Mouse (Mus musculus): ENCODE data around the gene Tmco4. TPM values are rescaled to one million over a fixed set of nuclear protein-coding genes. Genes with fewer than 3 reads are reported as not detected.

Tmco4 gene
- polyA plus RNA-seq, 1 experiment from 2014 or later = 3.7 TPM

DNA sequence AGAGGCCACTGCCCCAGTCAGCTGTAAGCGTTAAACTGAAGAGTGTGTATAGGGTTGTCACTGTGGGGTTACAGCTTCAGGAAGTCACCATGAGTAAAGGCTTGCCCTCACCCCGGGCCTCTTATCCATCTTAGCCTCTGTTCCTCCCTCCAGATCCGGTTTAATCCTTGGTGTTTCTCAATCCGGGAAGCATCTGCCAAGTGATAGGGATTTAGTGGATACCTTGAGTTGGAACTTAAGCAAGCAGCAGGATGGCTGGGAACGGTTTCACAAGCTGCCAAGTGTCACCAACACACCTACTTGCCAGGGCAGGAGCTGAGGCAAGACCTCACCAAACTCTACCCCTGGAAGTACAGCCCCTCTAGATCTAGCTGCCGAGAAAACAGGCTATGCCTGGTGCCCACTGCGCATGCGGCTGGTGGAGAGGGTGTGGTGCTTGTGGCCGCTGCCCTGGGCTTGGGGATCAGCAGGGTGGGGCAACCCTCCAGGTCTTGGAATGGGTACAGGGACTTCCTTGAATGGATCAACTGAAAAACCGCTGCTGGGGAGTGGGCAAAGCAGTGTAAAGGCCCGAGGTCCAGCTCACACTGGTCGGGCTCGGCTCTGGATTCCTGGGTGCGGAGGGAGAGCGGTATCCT lies 117.7 kb downstream of the Tmco4 start:
- Histone ChIP-seq H3K9ac (peak overlapping the region; percentile 9; the same call in 1 of the 2 replicates), H3K27me3 (ENCODE audit: insufficient read depth, low read length) (peaks cover 9% of the 10 kb centered on the region; the same call in 1 of the 2 replicates), H3K9me3 (ENCODE audit: low read depth, low read length) (no peaks in the 10 kb centered on the region; the same call in 1 of the 2 replicates), H3K4me2 (peak overlapping the region; percentile 93; the same call in 1 of the 2 replicates), H3K27ac (ENCODE audit: low read depth) (no peak overlapping the region), H3K4me1 (ENCODE audit: insufficient read depth) (peaks cover 5% of the 10 kb centered on the region; the same call in 1 of the 2 replicates), H3K4me3 (ENCODE audit: low read depth, low read length) (peak overlapping the region; percentile 73; the same call in 1 of the 2 replicates), H3K36me3 (ENCODE audit: insufficient read depth) (no peaks in the 10 kb centered on the region)
- no peak for ATAC-seq (ENCODE audit: insufficient read depth)
- WGBS = 59% methylated on average over 15 of the region's 15 CpGs
- no peak for TF ChIP-seq CTCF (IDR thresholded peaks at IDR 0.05; ENCODE audit: low read depth)
- no peak for DNase-seq

GRCm38 (mm10) chr4:139091066-139091465 lies 118.4 kb downstream of the Tmco4 start:
- WGBS = 39% methylated on average over 7 of the region's 7 CpGs
- TF ChIP-seq CTCF (IDR thresholded peaks at IDR 0.05; ENCODE audit: low read depth) = no peak
- DNase-seq = no peak

GRCm38 (mm10) chr4:139091478-139092355 lies 119.0 kb downstream of the Tmco4 start:
- no peaks in the 10 kb centered on the region; the same call in 1 of the 2 replicates for H3K9me3 ChIP-seq (ENCODE audit: low read depth, low read length)
- peaks cover 5% of the 10 kb centered on the region; the same call in 1 of the 2 replicates for H3K4me1 ChIP-seq (ENCODE audit: insufficient read depth)
- H3K36me3 ChIP-seq (ENCODE audit: insufficient read depth) = no peaks in the 10 kb centered on the region
- H3K9ac ChIP-seq = peak overlapping the region; percentile 81
- H3K4me3 ChIP-seq (ENCODE audit: low read depth, low read length) = peak overlapping the region; percentile 73
- peaks cover 9% of the 10 kb centered on the region; the same call in 1 of the 2 replicates for H3K27me3 ChIP-seq (ENCODE audit: insufficient read depth, low read length)
- H3K27ac ChIP-seq (ENCODE audit: low read depth) = peak overlapping the region; percentile 2; the same call in 1 of the 2 replicates
- WGBS = 2% methylated on average over 28 of the region's 28 CpGs
- ATAC-seq (ENCODE audit: insufficient read depth) = peak; percentile 42; the same call in 1 of the 2 replicates
- peak overlapping the region; percentile 93 for H3K4me2 ChIP-seq
- TF ChIP-seq CTCF (IDR thresholded peaks at IDR 0.05; ENCODE audit: low read depth) = no peak
- peak; percentile 59 for DNase-seq

More at GRCm38 (mm10) chr4:139091066-139091465, 118.4 kb downstream of the Tmco4 start:
- peaks cover 5% of the 10 kb centered on the region; the same call in 1 of the 2 replicates for H3K4me1 ChIP-seq (ENCODE audit: insufficient read depth)
- peak overlapping the region; percentile 73 for H3K4me3 ChIP-seq (ENCODE audit: low read depth, low read length)
- peaks cover 9% of the 10 kb centered on the region; the same call in 1 of the 2 replicates for H3K27me3 ChIP-seq (ENCODE audit: insufficient read depth, low read length)
- H3K27ac ChIP-seq (ENCODE audit: low read depth) = peak overlapping the region; percentile 2; the same call in 1 of the 2 replicates
- H3K9me3 ChIP-seq (ENCODE audit: low read depth, low read length) = no peaks in the 10 kb centered on the region; the same call in 1 of the 2 replicates
- ATAC-seq (ENCODE audit: insufficient read depth) = no peak
- H3K9ac ChIP-seq = peak overlapping the region; percentile 81; the same call in 1 of the 2 replicates
- peak overlapping the region; percentile 93 for H3K4me2 ChIP-seq
- no peaks in the 10 kb centered on the region for H3K36me3 ChIP-seq (ENCODE audit: insufficient read depth)

DNA sequence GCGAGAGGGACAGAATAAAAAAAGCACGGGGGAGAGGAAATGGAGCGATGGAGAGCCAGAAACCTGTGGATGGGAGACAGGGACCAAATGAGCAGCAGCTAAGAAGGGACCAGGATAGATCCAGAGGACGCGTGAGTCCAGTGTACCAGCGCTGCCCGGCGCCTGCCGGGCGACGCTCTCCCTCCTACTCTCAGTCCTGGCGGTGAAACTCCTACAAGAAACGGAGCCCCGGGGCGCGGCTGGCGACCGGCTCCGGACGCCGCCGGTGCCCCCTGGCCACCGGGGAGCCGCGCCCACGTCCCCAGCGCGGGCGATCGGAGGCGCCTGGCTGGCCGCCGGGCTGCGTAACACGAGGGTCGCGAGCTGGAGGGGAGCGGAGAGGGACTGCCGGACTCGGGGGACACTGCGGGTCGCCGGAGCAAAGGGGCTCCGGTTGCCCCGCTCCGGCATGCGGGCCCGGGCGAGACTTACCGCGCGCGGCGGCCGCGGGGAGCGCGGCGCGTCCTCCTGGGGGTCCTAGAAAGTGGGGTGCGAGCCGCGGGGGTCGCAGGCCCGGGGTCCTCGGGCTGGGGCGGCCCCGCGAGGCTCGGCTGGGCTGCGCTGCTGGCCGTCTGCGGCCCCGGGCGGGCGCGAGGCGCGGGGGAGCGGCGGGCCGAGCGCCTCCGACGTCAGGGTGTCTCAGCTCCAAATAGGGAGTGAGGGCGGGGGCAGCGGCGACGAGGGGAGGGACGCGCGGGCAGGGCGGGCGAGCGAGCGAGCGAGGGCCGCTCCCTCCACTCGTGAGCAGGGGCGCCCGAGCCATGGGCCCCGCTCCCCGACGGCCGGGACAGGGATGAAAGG lies 119.9 kb downstream of the Tmco4 start, which contains the start of gene Nbl1:
Nbl1 (minus strand) TSS at position 638 of the 840 bp plus-strand sequence.
- Histone ChIP-seq H3K27me3 (ENCODE audit: insufficient read depth, low read length) (peaks cover 9% of the 10 kb centered on the region; the same call in 1 of the 2 replicates), H3K9me3 (ENCODE audit: low read depth, low read length) (no peaks in the 10 kb centered on the region; the same call in 1 of the 2 replicates), H3K36me3 (ENCODE audit: insufficient read depth) (no peaks in the 10 kb centered on the region), H3K4me3 (ENCODE audit: low read depth, low read length) (peak within 1 kb of the TSS; percentile 73), H3K27ac (ENCODE audit: low read depth) (peak within 1 kb of the TSS; percentile 46; the same call in 1 of the 2 replicates), H3K4me2 (peak within 1 kb of the TSS; percentile 93), H3K4me1 (ENCODE audit: insufficient read depth) (peaks cover 5% of the 10 kb centered on the region; the same call in 1 of the 2 replicates), H3K9ac (peak within 1 kb of the TSS; percentile 81)
- WGBS = under 1% methylated on average over 93 of the region's 105 CpGs
- ATAC-seq (ENCODE audit: insufficient read depth) (peak; percentile 65), DNase-seq (peak; percentile 77)
- no peak for TF ChIP-seq CTCF (IDR thresholded peaks at IDR 0.05; ENCODE audit: low read depth)

DNA sequence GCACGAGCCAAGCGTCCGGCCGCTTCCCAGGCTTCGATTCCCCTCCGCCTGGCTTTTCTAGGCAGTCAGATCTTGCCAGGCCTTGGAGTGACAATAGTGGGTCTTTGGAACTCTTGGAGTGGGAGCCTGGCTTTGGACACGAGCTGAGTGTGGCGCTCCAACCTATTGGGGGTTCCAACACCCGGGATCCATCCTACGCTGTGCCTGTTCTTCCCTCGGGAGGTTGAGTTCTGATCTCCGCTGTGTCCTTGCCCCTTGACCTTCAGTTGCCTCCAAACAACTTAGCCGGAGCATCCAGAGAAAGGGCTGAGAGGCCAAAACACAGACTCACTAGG lies 120.5 kb downstream of the Tmco4 start:
- H3K27me3 ChIP-seq (ENCODE audit: insufficient read depth, low read length) = peaks cover 9% of the 10 kb centered on the region; the same call in 1 of the 2 replicates
- peak overlapping the region; percentile 81 for H3K9ac ChIP-seq
- ATAC-seq (ENCODE audit: insufficient read depth) (0 out of 2 replicates have a peak, but pooled peaks have one; percentile 19), DNase-seq (no peak)
- peak overlapping the region; percentile 93 for H3K4me2 ChIP-seq
- TF ChIP-seq CTCF (IDR thresholded peaks at IDR 0.05; ENCODE audit: low read depth) = no peak
- WGBS = 22% methylated on average over 13 of the region's 13 CpGs
- H3K27ac ChIP-seq (ENCODE audit: low read depth) = no peak overlapping the region
- peak overlapping the region; percentile 73 for H3K4me3 ChIP-seq (ENCODE audit: low read depth, low read length)
- peaks cover 5% of the 10 kb centered on the region; the same call in 1 of the 2 replicates for H3K4me1 ChIP-seq (ENCODE audit: insufficient read depth)
- no peaks in the 10 kb centered on the region; the same call in 1 of the 2 replicates for H3K9me3 ChIP-seq (ENCODE audit: low read depth, low read length)
- no peaks in the 10 kb centered on the region for H3K36me3 ChIP-seq (ENCODE audit: insufficient read depth)

GRCm38 (mm10) chr4:139095406-139095805 lies 122.7 kb downstream of the Tmco4 start:
- 24% methylated on average over 1 of the region's 1 CpGs for WGBS
- ATAC-seq (ENCODE audit: insufficient read depth) (no peak), DNase-seq (no peak)
- TF ChIP-seq CTCF (IDR thresholded peaks at IDR 0.05; ENCODE audit: low read depth) = no peak
- Histone ChIP-seq H3K9me3 (ENCODE audit: low read depth, low read length) (no peaks in the 10 kb centered on the region; the same call in 1 of the 2 replicates), H3K27ac (ENCODE audit: low read depth) (no peak overlapping the region), H3K9ac (no peak overlapping the region), H3K4me3 (ENCODE audit: low read depth, low read length) (no peak overlapping the region), H3K36me3 (ENCODE audit: insufficient read depth) (no peaks in the 10 kb centered on the region), H3K4me1 (ENCODE audit: insufficient read depth) (peaks cover 5% of the 10 kb centered on the region; the same call in 1 of the 2 replicates), H3K27me3 (ENCODE audit: insufficient read depth, low read length) (peaks cover 9% of the 10 kb centered on the region; the same call in 1 of the 2 replicates), H3K4me2 (no peak overlapping the region)
